Mouse (Mus musculus) hindbrain, embryonic 11.5 days (tissue): ENCODE results near the gene Brf1. TPM values are rescaled to one million over a fixed set of nuclear protein-coding genes. Genes with fewer than 3 reads are reported as not detected.

Experiments used
- polyA plus RNA-seq: library from polyadenylated mRNA; unstranded; fragments of >200 nt; fragmentation: Nextera tagmentation; extraction: Ambion mirVana; gene quantifications from 2 replicates; pipeline ENCODE4 v1.2.1, GENCODE M21; 2014

Gene Brf1
- polyA plus RNA-seq, 1 experiment from 2014 or later = 57.8 TPM

Other genes with a start within 250 kb of the Brf1 start
- 4.7 and 6.2 TPM in 2 replicates for gene Pld4, start 240.0 kb downstream of the Brf1 start, polyA plus RNA-seq
- gene Ahnak2, start 198.0 kb downstream of the Brf1 start, polyA plus RNA-seq = 0.21 and 0.29 TPM in 2 replicates
- gene Clba1, start 191.8 kb downstream of the Brf1 start, polyA plus RNA-seq = 15.4 and 15.9 TPM in 2 replicates
- 146 and 151 TPM in 2 replicates for gene Cdca4, start 171.3 kb downstream of the Brf1 start, polyA plus RNA-seq
- not detected in 2 replicates for gene Gpr132, start 132.5 kb downstream of the Brf1 start, polyA plus RNA-seq
- 4.2 and 4.7 TPM in 2 replicates for gene Jag2, start 70.9 kb downstream of the Brf1 start, polyA plus RNA-seq
- gene Nudt14, start 58.6 kb downstream of the Brf1 start, polyA plus RNA-seq = 57.3 and 69.9 TPM in 2 replicates
- 25.6 and 26.8 TPM in 2 replicates for gene Btbd6, start 24.2 kb downstream of the Brf1 start, polyA plus RNA-seq
- 17.2 and 21.2 TPM in 2 replicates for gene Pacs2, start 13.8 kb upstream of the Brf1 start, polyA plus RNA-seq
- 0.26 TPM in 1 of 2 replicates, not detected in the other for gene Tex22, start 73.8 kb upstream of the Brf1 start, polyA plus RNA-seq
- gene Mta1, start 97.6 kb upstream of the Brf1 start, polyA plus RNA-seq = 17.2 and 19.4 TPM in 2 replicates
- gene Crip2, start 139.5 kb upstream of the Brf1 start, polyA plus RNA-seq = 208 TPM in 2 replicates
- gene Crip1, start 145.6 kb upstream of the Brf1 start, polyA plus RNA-seq = 76.0 and 84.7 TPM in 2 replicates
- gene Tedc1, start 155.7 kb upstream of the Brf1 start, polyA plus RNA-seq = 28.8 and 31.4 TPM in 2 replicates
- gene Tmem121, start 185.2 kb upstream of the Brf1 start, polyA plus RNA-seq = 8.9 and 10.8 TPM in 2 replicates